Mouse (Mus musculus) intestine, embryonic 16.5 days (tissue): ENCODE results near the gene Ptges. TPM values are rescaled to one million over a fixed set of nuclear protein-coding genes. Genes with fewer than 3 reads are reported as not detected.
"Not testable (repeated sequence)": the region's sequence is repeated elsewhere in the genome, so short reads cannot be mapped to it uniquely, and the experiment has no call there.

Source experiments
- ATAC-seq: fragments of 200-750 bp; cut with Nextera tagmentation; 2 replicates; pipeline ENCODE4 v1.8.0; 2017; ENCODE audit warnings: moderate TSS enrichment, moderate library complexity
- H3K27ac ChIP-seq: fragments of 300-500 bp; sonication (generic); 2 replicates; pipeline ENCODE4 v1.5.1; 2014; ENCODE audit warnings: mild to moderate bottlenecking, low read length
- H3K27me3 ChIP-seq: fragments of 300-500 bp; sonication (generic); replicated peaks from 2 replicates; pipeline ENCODE4 v1.6.1; 2014; ENCODE audit warnings: low read length, control low read depth, mixed read lengths; ENCODE audit not compliant: control insufficient read depth, insufficient read depth
- H3K36me3 ChIP-seq: fragments of 300-500 bp; sonication (generic); 2 replicates; pipeline ENCODE4 v1.6.1; 2014; ENCODE audit warnings: low read length, control low read depth; ENCODE audit not compliant: control insufficient read depth, insufficient read depth
- H3K4me1 ChIP-seq: fragments of 300-500 bp; sonication (generic); 2 replicates; pipeline ENCODE4 v1.6.1; 2014; ENCODE audit warnings: low read length, control low read depth, mixed read lengths; ENCODE audit not compliant: control insufficient read depth, insufficient read depth
- H3K4me2 ChIP-seq: fragments of 300-500 bp; sonication (generic); 2 replicates; pipeline ENCODE4 v1.6.1; 2014; ENCODE audit warnings: low read depth, low read length, control low read depth
- H3K4me3 ChIP-seq: fragments of 300-500 bp; sonication (generic); 2 replicates; pipeline ENCODE4 v1.5.1; 2014; ENCODE audit warnings: mild to moderate bottlenecking, low read length
- H3K9ac ChIP-seq: fragments of 300-500 bp; sonication (generic); 2 replicates; pipeline ENCODE4 v1.6.1; 2014; ENCODE audit warnings: low read depth, low read length
- H3K9me3 ChIP-seq: fragments of 300-500 bp; sonication (generic); 2 replicates; pipeline ENCODE4 v1.6.1; 2016; ENCODE audit warnings: low read length, control low read depth; ENCODE audit not compliant: control insufficient read depth
- WGBS: fragments of 180-500 bp; shearing (Covaris S2); extraction: QIAGEN DNeasy Blood & Tissue Kit; methylation state at CpG from one replicate; pipeline ENCODE4 v1.1.7; 2014; 5-methylcytosine and 5-hydroxymethylcytosine counted together
- polyA plus RNA-seq: library from polyadenylated mRNA; unstranded; fragments of >200 nt; fragmentation: Nextera tagmentation; extraction: Ambion mirVana; gene quantifications from 2 replicates; pipeline ENCODE4 v1.2.1, GENCODE M21; 2015

Gene Ptges
- polyA plus RNA-seq, 1 experiment from 2014 or later = 4.0 TPM

GRCm38 (mm10) chr2:30933032-30933431 lies 3.4 kb upstream of the Ptges start:
- Histone ChIP-seq H3K4me1 (peaks cover 16% of the 10 kb centered on the region), H3K9me3 (no peaks in the 10 kb centered on the region), H3K4me3 (no peak overlapping the region), H3K4me2 (no peak overlapping the region), H3K27me3 (no peaks in the 10 kb centered on the region), H3K36me3 (no peaks in the 10 kb centered on the region), H3K27ac (no peak overlapping the region), H3K9ac (no peak overlapping the region)
- ATAC-seq = no peak
- 66% methylated on average over 6 of the region's 6 CpGs for WGBS

DNA sequence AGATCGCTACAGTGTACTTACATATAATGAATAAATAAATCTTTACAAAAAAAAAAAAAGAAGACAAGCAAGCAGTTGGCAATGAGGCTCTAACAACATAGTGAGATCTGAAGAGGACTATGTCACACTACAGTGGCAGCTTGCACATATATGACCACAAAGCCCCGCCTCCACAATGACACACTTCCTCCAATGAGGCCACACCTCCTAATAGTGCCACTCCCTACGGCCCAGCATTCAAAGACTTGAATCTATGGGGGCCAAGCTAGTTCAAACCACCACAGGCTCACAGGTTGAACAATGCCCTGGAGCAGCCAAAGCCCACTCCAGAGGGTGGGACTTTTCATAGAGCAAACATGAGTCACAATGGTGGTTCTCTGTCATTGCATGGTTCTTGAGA lies 2.3 kb upstream of the Ptges start:
- no peak overlapping the region for H3K4me3 ChIP-seq
- no peak overlapping the region for H3K27ac ChIP-seq
- WGBS = 83% methylated on average over 3 of the region's 3 CpGs
- ATAC-seq = no peak
- no peak overlapping the region for H3K4me2 ChIP-seq
- peaks cover 21% of the 10 kb centered on the region for H3K4me1 ChIP-seq
- no peak overlapping the region for H3K9ac ChIP-seq
- no peaks in the 10 kb centered on the region for H3K9me3 ChIP-seq
- H3K27me3 ChIP-seq = no peaks in the 10 kb centered on the region
- no peaks in the 10 kb centered on the region for H3K36me3 ChIP-seq

- H3K27ac ChIP-seq, H3K9ac ChIP-seq, H3K4me3 ChIP-seq, ATAC-seq, H3K27me3 ChIP-seq, H3K9me3 ChIP-seq, H3K4me2 ChIP-seq, H3K36me3 ChIP-seq: not testable (repeated sequence)
- peaks cover 21% of the 10 kb centered on the region for H3K4me1 ChIP-seq
- WGBS = 79% methylated on average over 2 of the region's 2 CpGs
Observed at GRCm38 (mm10) chr2:30930846-30931245, 1.2 kb upstream of the Ptges start.

DNA sequence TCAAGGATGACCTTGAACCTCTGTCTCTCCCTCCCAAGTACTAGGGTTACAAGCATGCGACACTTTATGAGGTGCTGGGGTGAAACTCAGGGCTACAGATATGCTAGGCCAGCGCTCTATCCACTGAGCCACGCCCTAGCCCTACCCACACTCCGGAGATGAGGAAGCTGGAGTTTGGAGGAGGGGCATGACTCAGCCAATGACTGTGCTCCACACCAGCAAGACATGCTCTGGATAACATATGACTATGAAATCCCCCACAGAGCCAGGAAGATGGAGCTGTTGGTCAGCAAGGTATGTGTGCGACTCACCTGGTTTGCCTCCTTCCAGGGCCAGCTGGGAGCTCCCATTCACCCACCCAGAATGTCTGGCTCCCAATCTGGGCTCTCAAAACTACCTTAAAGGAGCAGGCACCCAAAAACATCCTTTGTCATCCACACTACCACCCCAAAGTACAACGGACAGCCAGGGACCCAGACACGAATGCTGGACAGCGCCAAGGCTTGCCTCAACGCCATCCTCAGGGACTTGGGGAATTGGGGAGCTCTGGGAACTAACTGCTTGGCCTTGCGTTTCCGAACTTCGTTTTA lies 675 bp downstream of the Ptges start:
- Histone ChIP-seq H3K4me2 (peak overlapping the region; percentile 76), H3K36me3 (no peaks in the 10 kb centered on the region), H3K9ac (peak overlapping the region; percentile 60), H3K27ac (no peak overlapping the region), H3K27me3 (peaks cover 3% of the 10 kb centered on the region; the same call in 1 of the 2 replicates), H3K4me1 (peaks cover 21% of the 10 kb centered on the region), H3K4me3 (peak overlapping the region; percentile 42), H3K9me3 (no peaks in the 10 kb centered on the region)
- 19% methylated on average over 12 of the region's 12 CpGs for WGBS
- ATAC-seq = peak; percentile 65

DNA sequence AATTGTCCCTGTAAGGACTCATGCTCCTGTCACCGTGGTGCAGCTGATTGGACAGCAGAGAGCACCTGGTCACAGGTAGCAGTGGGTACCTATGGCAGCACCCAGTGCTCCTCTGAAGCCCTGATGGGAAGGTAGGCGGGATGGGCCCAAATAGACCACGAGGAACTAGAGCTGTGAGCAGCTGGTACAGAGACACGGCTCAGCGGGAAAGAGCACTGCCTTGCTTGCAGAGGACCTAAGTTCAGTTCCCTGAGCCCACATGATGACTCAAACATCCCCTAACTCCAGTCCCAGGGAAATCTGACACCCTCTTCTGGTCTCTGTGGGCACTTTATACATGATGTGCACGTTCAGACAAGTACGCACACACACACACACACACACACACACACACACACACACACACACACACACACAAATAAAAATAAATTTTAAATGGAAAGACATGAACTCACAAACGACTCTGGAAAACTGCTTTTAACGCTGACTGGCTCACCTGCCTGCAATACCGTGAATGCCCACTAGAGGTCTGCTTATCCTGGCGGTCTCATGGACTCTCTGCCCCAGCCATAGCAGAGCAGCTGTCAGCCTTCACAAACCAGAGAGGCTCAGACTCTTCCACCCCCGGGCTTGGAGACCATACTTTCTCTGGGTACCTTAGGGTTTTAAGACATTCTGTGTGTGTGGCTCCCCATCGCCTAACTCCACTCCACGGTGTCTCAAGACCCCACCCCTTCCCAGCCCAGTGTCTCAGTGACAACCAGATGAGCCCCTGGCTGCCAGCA lies 1.6 kb downstream of the Ptges start:
- Histone ChIP-seq H3K27ac (peak overlapping the region; percentile 34), H3K9me3 (no peaks in the 10 kb centered on the region), H3K4me3 (no peak overlapping the region), H3K36me3 (no peaks in the 10 kb centered on the region), H3K4me2 (no peak overlapping the region), H3K27me3 (peaks cover 6% of the 10 kb centered on the region; the same call in 1 of the 2 replicates), H3K4me1 (peaks cover 21% of the 10 kb centered on the region), H3K9ac (no peak overlapping the region)
- 25% methylated on average over 14 of the region's 14 CpGs for WGBS
- ATAC-seq = peak; percentile 47; the same call in 1 of the 2 replicates

DNA sequence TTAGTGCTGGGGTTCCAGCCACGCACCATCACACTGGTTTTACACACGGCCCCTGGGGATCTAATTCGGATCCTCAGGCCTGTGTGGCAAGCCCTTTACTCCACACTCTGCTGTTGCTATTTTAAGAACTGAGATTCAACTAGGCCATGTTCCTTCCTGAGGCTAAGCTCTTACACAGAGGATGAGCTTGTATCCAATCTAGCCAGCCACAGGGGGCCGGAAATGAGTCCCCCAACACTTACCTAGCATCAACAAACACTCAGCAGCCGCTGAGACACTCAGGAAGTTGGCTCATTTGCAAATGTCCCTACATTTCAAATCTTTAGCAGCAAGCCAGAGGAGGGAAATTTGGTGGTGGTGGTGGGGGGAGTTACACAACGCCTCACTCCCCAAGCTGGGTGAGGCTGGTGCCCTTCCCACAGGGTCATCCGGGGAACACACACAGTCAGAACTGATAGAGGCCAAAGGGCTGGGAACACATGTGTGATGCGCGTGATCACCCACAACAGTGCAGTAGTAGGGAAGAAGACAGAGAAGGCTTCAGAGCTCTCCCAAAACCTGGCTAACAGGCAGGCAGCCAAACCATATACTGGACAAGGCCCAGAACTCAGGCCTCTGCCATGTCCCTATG lies 2.4 kb downstream of the Ptges start:
- no peak for ATAC-seq
- H3K4me2 ChIP-seq = no peak overlapping the region
- 53% methylated on average over 9 of the region's 9 CpGs for WGBS
- H3K9ac ChIP-seq = no peak overlapping the region; the same call in 1 of the 2 replicates
- peaks cover 21% of the 10 kb centered on the region for H3K4me1 ChIP-seq
- peaks cover 6% of the 10 kb centered on the region; the same call in 1 of the 2 replicates for H3K27me3 ChIP-seq
- H3K4me3 ChIP-seq = no peak overlapping the region
- H3K36me3 ChIP-seq = no peaks in the 10 kb centered on the region
- H3K9me3 ChIP-seq = no peaks in the 10 kb centered on the region
- H3K27ac ChIP-seq = peak overlapping the region; percentile 34

DNA sequence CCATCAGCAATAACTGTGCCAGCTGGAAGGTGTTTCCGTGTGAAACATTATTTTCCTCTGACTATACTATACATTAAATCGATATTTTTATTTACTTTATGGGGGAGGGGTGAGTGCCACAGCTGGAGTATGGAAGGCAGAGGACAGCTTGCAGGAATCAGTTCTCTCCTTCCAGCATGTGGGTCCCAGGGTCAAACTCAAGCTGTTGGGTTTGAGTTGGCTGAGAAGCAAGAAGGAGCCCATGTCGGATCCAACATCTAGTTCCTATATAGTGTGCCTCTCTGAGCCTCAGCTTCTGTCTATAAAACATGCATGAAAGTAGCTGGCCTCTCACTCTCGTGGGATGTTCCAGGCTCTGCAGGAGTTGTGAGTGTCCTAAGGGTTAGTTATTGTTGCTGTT lies 3.3 kb downstream of the Ptges start:
- Histone ChIP-seq H3K36me3 (no peaks in the 10 kb centered on the region), H3K9ac (no peak overlapping the region), H3K4me2 (no peak overlapping the region), H3K4me1 (peaks cover 21% of the 10 kb centered on the region), H3K27ac (peak overlapping the region; percentile 34; the same call in 1 of the 2 replicates), H3K4me3 (no peak overlapping the region), H3K27me3 (peaks cover 6% of the 10 kb centered on the region; the same call in 1 of the 2 replicates), H3K9me3 (no peaks in the 10 kb centered on the region)
- WGBS = 66% methylated on average over 4 of the region's 4 CpGs
- ATAC-seq = no peak

DNA sequence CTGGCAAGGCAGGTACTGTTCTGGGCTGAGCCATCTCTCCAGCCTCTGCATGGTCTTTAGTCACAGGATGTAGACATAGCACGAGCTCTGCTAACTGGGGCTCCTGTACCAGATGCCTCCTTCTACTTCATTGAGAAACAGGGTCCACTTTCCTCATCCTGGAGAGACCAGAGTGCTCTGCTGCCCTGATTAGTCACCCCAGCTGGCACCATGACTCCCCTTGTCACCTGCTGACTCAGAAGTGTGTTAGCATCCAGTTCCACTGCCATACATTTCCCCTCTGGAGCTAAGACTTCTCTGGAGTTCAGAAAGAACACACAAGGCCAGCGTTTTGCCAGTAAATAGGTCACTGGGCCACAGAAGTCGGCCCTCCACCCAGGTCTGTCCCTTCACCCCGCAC lies 4.5 kb downstream of the Ptges start:
- Histone ChIP-seq H3K4me2 (no peak overlapping the region), H3K27me3 (peaks cover 6% of the 10 kb centered on the region; the same call in 1 of the 2 replicates), H3K36me3 (no peaks in the 10 kb centered on the region), H3K9ac (no peak overlapping the region), H3K4me3 (no peak overlapping the region), H3K27ac (no peak overlapping the region), H3K9me3 (no peaks in the 10 kb centered on the region), H3K4me1 (peaks cover 21% of the 10 kb centered on the region)
- WGBS = 78% methylated on average over 4 of the region's 4 CpGs
- ATAC-seq = no peak

GRCm38 (mm10) chr2:30923099-30923498 lies 6.6 kb downstream of the Ptges start:
- H3K9ac ChIP-seq = no peak overlapping the region
- peaks cover 10% of the 10 kb centered on the region; the same call in 1 of the 2 replicates for H3K4me1 ChIP-seq
- 77% methylated on average over 3 of the region's 3 CpGs for WGBS
- ATAC-seq = no peak
- no peak overlapping the region for H3K4me3 ChIP-seq
- H3K36me3 ChIP-seq = no peaks in the 10 kb centered on the region
- peaks cover 6% of the 10 kb centered on the region; the same call in 1 of the 2 replicates for H3K27me3 ChIP-seq
- H3K4me2 ChIP-seq = no peak overlapping the region
- H3K9me3 ChIP-seq = no peaks in the 10 kb centered on the region
- no peak overlapping the region for H3K27ac ChIP-seq
